Mouse (Mus musculus) kidney, postnatal 4 days (tissue): Measurements from ENCODE around the gene Rhbdl1.
"Not testable (repeated sequence)": the region's sequence is repeated elsewhere in the genome, so short reads cannot be mapped to it uniquely, and the experiment has no call there.

Source experiments
- DNase-seq, 2 experiments: peaks; one replicate each; pipeline ENCODE4 v3.0.0; 2021; ENCODE audit warnings: mixed read lengths in 2 of 2

Rhbdl1 gene

GRCm38 (mm10) chr17:25871566-25871965 lies 34.5 kb upstream of the Rhbdl1 start:
- not testable (repeated sequence) for DNase-seq

- no peak for DNase-seq
Measured at GRCm38 (mm10) chr17:25869954-25870353, 32.9 kb upstream of the Rhbdl1 start.

- no peak for DNase-seq
Measured at GRCm38 (mm10) chr17:25869498-25869897, 32.4 kb upstream of the Rhbdl1 start.

DNA sequence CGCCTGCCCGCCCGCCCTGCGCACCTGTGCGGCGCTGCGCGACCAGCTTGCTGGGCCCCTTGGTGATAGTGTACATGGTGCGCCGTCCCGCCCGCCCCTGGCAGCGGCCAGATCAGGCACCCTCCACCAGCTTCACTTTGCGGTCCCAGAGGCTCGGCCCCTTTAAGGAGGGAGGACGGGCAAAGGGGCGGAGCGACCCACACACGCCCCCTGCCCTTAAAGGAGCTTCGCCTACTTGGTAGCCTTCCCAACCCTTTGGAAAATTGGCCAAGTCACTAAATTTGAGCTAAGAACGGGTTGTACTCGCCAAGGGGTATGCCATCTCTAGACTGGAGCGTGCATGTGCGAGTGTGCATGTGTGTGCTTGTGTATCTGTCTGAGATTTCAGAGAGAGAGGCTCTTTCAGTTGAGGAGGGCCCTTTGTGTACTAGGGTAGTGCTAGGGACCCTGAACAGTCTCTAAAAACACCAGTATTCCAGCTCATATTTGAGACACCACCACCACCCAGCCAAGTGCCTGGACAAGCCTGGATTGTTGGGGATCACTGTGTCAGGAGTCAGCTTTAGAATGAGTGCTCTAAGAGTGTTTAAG lies 31.6 kb upstream of the Rhbdl1 start, which contains the start of gene Mcrip2:
Mcrip2 (minus strand) TSS at position 164 of the 591 bp plus-strand sequence.
- peak; percentile 84 to 90 for DNase-seq

GRCm38 (mm10) chr17:25867836-25868600 lies 30.9 kb upstream of the Rhbdl1 start:
- peak; percentile 70 to 82 for DNase-seq

DNA sequence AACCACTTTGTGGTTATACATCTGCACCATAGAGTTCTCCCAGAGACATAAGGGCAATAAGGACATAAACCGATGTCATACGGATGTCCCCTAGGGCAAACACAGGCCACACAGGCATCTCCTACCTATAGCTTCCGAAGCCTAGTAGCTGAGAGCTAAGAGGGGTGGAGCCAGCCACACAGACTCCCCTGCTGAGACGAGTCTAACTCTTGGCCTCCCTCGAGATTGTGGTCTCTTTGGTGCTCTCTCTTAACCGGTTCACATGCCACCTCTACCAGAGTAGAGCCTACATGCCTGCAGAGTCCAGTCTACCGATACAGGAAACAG lies 30.4 kb upstream of the Rhbdl1 start:
- no peak for DNase-seq

DNA sequence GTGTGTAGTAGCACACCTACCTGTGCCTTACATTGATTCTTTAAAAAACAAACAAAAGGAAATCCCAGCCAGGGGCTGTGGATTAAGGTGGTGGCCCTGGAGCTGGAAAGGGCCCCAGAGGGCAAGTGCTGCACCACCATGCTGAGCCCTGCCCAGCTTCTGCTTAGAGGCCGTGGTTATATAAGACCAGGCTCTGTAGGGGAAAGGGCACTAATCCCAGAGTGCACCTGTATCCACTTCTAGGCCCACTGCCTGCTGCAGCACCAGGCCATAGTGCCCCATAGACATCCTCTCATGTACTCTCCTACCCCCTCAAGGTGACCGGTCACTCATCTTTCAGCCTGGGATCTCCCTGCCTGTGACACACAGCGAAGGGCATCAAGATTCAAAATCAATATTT lies 29.1 kb upstream of the Rhbdl1 start:
- DNase-seq, result no peak

DNA sequence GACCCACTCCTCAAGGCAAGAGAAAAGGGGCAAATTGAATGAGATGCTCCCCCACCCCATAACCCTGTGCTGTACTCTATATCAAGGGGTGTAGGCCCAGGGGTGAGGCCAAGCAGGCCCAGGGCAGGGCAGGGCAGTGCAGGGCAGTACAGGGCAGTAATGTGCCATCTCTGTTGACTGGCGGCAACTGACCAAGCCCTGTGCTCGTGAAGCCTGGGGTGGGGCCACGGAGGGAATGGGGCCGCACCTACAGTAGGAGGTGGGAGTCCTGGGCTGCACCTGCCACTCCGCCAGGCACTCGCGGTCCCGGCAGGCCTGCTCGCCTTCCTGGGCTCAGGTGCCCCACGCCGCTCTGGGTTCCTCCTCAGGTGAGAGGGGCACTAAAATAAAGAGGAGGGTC lies 28.2 kb upstream of the Rhbdl1 start:
- DNase-seq, result no peak

- no peak for DNase-seq
Measured at GRCm38 (mm10) chr17:25864311-25864710, 27.2 kb upstream of the Rhbdl1 start.

DNA sequence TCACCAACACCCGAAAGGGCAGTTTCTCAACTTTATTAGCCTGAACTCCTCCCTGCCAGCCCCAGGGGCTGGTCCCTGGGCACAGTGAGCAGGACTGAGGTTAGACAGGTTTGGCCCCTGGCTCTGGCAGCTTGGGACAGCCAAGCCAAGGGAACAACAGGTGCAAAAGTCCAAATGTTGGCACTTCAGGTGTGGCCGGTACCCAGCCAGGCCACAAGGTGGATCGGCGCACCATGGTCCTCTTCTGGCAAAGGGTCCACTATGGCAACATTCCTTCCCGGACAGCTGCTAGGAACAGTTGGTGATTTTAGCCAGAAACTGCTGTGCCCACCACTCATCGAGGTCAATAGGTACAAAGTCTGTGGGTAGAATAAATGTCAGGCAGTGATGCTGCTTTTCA lies 26.6 kb upstream of the Rhbdl1 start:
- peak in 1 of 2 experiments; percentile 39 for DNase-seq

GRCm38 (mm10) chr17:25861704-25862612 lies 24.9 kb upstream of the Rhbdl1 start:
- DNase-seq, result no peak

- DNase-seq, result peak; percentile 93 to 95
Measured at GRCm38 (mm10) chr17:25860832-25861703, 24.0 kb upstream of the Rhbdl1 start, which contains the start of gene Wdr90. TSS of gene Wdr90 (minus strand) at chr17:25861501.

GRCm38 (mm10) chr17:25860229-25860628 lies 23.1 kb upstream of the Rhbdl1 start:
- DNase-seq, result no peak

DNA sequence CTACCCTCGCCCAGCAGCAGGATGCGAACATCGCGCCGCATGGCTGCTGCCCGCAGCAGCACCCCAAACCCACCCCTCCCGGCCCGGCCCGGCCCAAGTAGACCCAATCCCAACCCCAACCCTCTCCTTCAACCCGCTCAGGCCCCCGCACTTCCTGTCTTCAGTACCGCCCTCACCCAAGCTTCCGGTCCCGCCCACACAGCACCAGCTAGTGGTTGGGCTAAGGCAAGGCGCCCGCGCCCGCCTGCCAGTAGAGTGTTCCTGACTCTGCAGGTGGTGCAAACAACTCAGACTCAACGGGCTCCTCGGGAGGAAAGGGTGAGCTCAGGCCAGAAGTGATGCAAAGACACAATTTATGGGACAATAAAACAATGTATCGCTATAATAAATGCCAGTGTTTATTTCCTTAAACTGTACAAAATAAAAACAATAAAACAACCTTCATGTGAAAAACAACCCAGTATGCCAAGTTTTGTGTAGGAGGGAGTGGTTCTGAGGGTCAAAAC lies 7.4 kb upstream of the Rhbdl1 start, which contains the start of gene Rhot2:
Rhot2 (minus strand) TSS at position 456 of the 506 bp plus-strand sequence.
- DNase-seq, result peak; percentile 96 to 97

- DNase-seq, result peak in 1 of 2 experiments; percentile 20
Measured at GRCm38 (mm10) chr17:25843636-25844395, 6.7 kb upstream of the Rhbdl1 start.

- DNase-seq, result no peak
Measured at GRCm38 (mm10) chr17:25843122-25843521, 6.0 kb upstream of the Rhbdl1 start.

DNA sequence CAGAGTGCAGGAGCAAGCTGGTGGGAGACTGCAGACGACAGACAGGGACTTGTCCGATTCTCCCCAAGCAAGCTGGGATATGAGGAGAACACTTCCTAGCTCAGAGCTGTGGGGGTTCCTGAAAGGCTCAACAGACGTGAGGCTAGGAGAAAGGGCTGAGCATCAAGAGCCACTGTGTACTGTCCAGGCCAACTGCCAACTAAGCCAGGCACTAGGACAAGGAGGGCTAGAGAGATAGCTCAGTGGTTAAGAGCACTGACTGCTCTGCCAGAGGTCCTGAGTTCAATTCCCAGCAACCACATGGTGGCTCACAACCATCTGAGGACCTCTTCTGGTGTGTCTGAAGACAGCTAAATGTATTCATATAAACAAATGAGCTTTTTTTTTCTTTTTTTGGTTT lies 5.4 kb upstream of the Rhbdl1 start:
- DNase-seq, result no peak

DNA sequence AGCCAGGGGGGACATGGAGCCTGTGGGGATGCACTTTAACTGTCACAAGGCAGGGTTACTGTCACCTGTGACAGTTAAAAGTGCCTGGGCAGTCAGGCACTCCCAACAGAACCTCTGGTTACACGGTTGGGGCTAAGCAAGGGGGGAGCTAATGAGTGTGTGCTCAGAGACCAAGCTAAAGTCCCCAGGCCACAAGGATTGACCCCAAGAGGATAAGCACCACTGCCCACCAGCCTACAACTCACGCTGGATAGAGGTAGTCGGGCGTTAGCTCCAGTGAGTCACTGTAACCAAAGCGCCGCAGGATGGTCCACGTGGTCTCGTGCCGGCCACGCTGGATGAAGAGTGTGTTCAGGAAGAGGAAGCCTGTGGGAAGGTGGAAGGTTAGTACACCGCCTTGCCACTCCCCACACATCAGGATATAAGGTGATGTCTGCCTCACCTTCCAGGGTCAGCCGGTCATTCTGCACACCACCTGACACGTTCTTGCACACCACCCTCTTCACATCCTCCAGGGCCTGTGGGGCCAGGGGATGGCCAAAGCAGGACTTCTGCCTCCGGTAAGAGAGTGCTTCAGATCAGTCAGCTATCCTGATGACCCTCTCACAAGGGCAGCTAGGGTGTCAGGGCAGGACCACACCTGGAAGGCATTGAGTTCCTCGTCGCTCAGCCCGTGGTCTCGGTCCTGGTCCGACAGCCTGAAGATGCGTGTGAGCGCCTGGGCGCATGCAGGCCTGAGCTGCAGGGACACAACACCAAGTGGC lies 4.2 kb upstream of the Rhbdl1 start, which contains the start of gene Gm20683:
Gm20683 (minus strand) TSS at position 647 of the 764 bp plus-strand sequence.
- DNase-seq, result no peak

GRCm38 (mm10) chr17:25840519-25840918 lies 3.4 kb upstream of the Rhbdl1 start:
- no peak for DNase-seq
